Mouse (Mus musculus) hindbrain, embryonic 14.5 days (tissue): ENCODE data around the gene Fkbp5. TPM values are rescaled to one million over a fixed set of nuclear protein-coding genes. Genes with fewer than 3 reads are reported as not detected.

Experiments
- ATAC-seq: fragments of 200-750 bp; cut with Nextera tagmentation; 2 replicates; pipeline ENCODE4 v1.8.0; 2017; ENCODE audit warnings: moderate number of reproducible peaks, mild to moderate bottlenecking, moderate TSS enrichment, moderate library complexity; ENCODE audit not compliant: low FRiP score
- DNase-seq: peaks from one replicate; pipeline ENCODE4 v3.0.0-alpha.2; 2015; ENCODE audit warnings: low spot score
- H3K27ac ChIP-seq: fragments of 300-500 bp; sonication (generic); 2 replicates; pipeline ENCODE4 v1.5.1; 2014; ENCODE audit warnings: mild to moderate bottlenecking, moderate library complexity
- H3K27me3 ChIP-seq: fragments of 300-500 bp; sonication (generic); 2 replicates; pipeline ENCODE4 v1.6.1; 2014; ENCODE audit warnings: mild to moderate bottlenecking, low read length, mixed read lengths; ENCODE audit not compliant: control insufficient read depth, insufficient read depth
- H3K36me3 ChIP-seq: fragments of 300-500 bp; sonication (generic); replicated peaks from 2 replicates; pipeline ENCODE4 v1.6.1; 2014; ENCODE audit not compliant: control insufficient read depth, insufficient read depth
- H3K4me1 ChIP-seq: fragments of 300-500 bp; sonication (generic); replicated peaks from 2 replicates; pipeline ENCODE4 v1.6.1; 2014; ENCODE audit warnings: antibody characterized with exemption, low read length, mixed read lengths; ENCODE audit not compliant: control insufficient read depth, insufficient read depth
- H3K4me2 ChIP-seq: fragments of 300-500 bp; sonication (generic); replicated peaks from 2 replicates; pipeline ENCODE4 v1.6.1; 2014; ENCODE audit warnings: mild to moderate bottlenecking, moderate library complexity
- H3K4me3 ChIP-seq: fragments of 300-500 bp; sonication (generic); replicated peaks from 2 replicates; pipeline ENCODE4 v1.5.1; 2014; ENCODE audit warnings: mild to moderate bottlenecking, low read length
- H3K9ac ChIP-seq: fragments of 300-500 bp; sonication (generic); 2 replicates; pipeline ENCODE4 v1.6.1; 2014
- H3K9me3 ChIP-seq: fragments of 300-500 bp; sonication (generic); 2 replicates; pipeline ENCODE4 v1.6.1; 2016; ENCODE audit warnings: low read length; ENCODE audit not compliant: control insufficient read depth
- WGBS: fragments of 180-500 bp; shearing (Covaris S2); extraction: QIAGEN DNeasy Blood & Tissue Kit; methylation state at CpG from one replicate; pipeline ENCODE4 v1.1.7; 2014; 5-methylcytosine and 5-hydroxymethylcytosine counted together
- polyA plus RNA-seq: library from polyadenylated mRNA; unstranded; fragments of >200 nt; fragmentation: Nextera tagmentation; extraction: Ambion mirVana; gene quantifications from 2 replicates; pipeline ENCODE4 v1.2.1, GENCODE M21; 2014

Fkbp5 gene
- polyA plus RNA-seq, 1 experiment from 2014 or later, result 9.8 TPM

- H3K9ac ChIP-seq, result no peak overlapping the region
- H3K27me3 ChIP-seq, result no peaks in the 10 kb centered on the region
- 82% methylated on average over 6 of the region's 6 CpGs for WGBS
- no peaks in the 10 kb centered on the region for H3K4me1 ChIP-seq
- H3K4me2 ChIP-seq, result no peak overlapping the region
- H3K4me3 ChIP-seq, result no peak overlapping the region
- no peak overlapping the region for H3K27ac ChIP-seq
- no peak for ATAC-seq
- no peak for DNase-seq
- peaks cover 40% of the 10 kb centered on the region for H3K36me3 ChIP-seq
- H3K9me3 ChIP-seq, result no peaks in the 10 kb centered on the region
These were observed 78.8 kb downstream of the Fkbp5 start for GRCm38 (mm10) chr17:28438342-28439115.

GRCm38 (mm10) chr17:28437938-28438337, 79.4 kb downstream of the Fkbp5 start:
- DNase-seq, result no peak
- no peak for ATAC-seq
- no peak overlapping the region for H3K4me2 ChIP-seq
- WGBS, result 50% methylated on average over 2 of the region's 2 CpGs
- H3K4me3 ChIP-seq, result no peak overlapping the region
- no peaks in the 10 kb centered on the region for H3K27me3 ChIP-seq
- H3K27ac ChIP-seq, result no peak overlapping the region
- H3K9me3 ChIP-seq, result no peaks in the 10 kb centered on the region
- no peaks in the 10 kb centered on the region for H3K4me1 ChIP-seq
- H3K9ac ChIP-seq, result no peak overlapping the region
- H3K36me3 ChIP-seq, result peaks cover 42% of the 10 kb centered on the region

GRCm38 (mm10) chr17:28434921-28435485, 82.3 kb downstream of the Fkbp5 start:
- Histone ChIP-seq H3K36me3 (peaks cover 42% of the 10 kb centered on the region), H3K27ac (no peak overlapping the region), H3K4me3 (no peak overlapping the region), H3K9ac (no peak overlapping the region), H3K4me1 (no peaks in the 10 kb centered on the region), H3K4me2 (no peak overlapping the region), H3K9me3 (no peaks in the 10 kb centered on the region), H3K27me3 (no peaks in the 10 kb centered on the region)
- ATAC-seq (no peak), DNase-seq (no peak)
- WGBS, result 91% methylated on average over 5 of the region's 5 CpGs

GRCm38 (mm10) chr17:28433029-28433428, 84.3 kb downstream of the Fkbp5 start:
- Histone ChIP-seq H3K9me3 (no peaks in the 10 kb centered on the region), H3K4me1 (no peaks in the 10 kb centered on the region), H3K27ac (no peak overlapping the region), H3K9ac (no peak overlapping the region), H3K4me3 (no peak overlapping the region), H3K27me3 (no peaks in the 10 kb centered on the region), H3K36me3 (peaks cover 38% of the 10 kb centered on the region), H3K4me2 (no peak overlapping the region)
- 92% methylated on average over 6 of the region's 6 CpGs for WGBS
- no peak for DNase-seq
- ATAC-seq, result no peak

GRCm38 (mm10) chr17:28431931-28432335, 85.4 kb downstream of the Fkbp5 start:
- 93% methylated on average over 6 of the region's 6 CpGs for WGBS
- Histone ChIP-seq H3K27me3 (no peaks in the 10 kb centered on the region), H3K4me2 (no peak overlapping the region), H3K36me3 (peaks cover 37% of the 10 kb centered on the region; the same call in 1 of the 2 replicates), H3K27ac (no peak overlapping the region), H3K9ac (no peak overlapping the region), H3K4me3 (no peak overlapping the region), H3K9me3 (no peaks in the 10 kb centered on the region), H3K4me1 (no peaks in the 10 kb centered on the region)
- DNase-seq (no peak), ATAC-seq (no peak)

- Histone ChIP-seq H3K27ac (no peak overlapping the region), H3K4me1 (no peaks in the 10 kb centered on the region), H3K27me3 (no peaks in the 10 kb centered on the region), H3K4me3 (no peak overlapping the region), H3K9ac (no peak overlapping the region), H3K36me3 (peaks cover 32% of the 10 kb centered on the region; the same call in 1 of the 2 replicates), H3K9me3 (no peaks in the 10 kb centered on the region), H3K4me2 (no peak overlapping the region)
- ATAC-seq (no peak), DNase-seq (no peak)
- 75% methylated on average over 7 of the region's 7 CpGs for WGBS
These were observed 86.3 kb downstream of the Fkbp5 start for GRCm38 (mm10) chr17:28431038-28431437.

GRCm38 (mm10) chr17:28428474-28429258, 88.7 kb downstream of the Fkbp5 start:
- 85% methylated on average over 15 of the region's 15 CpGs for WGBS
- peaks cover 27% of the 10 kb centered on the region; the same call in 1 of the 2 replicates for H3K36me3 ChIP-seq
- ATAC-seq (no peak), DNase-seq (no peak)
- H3K9me3 ChIP-seq, result no peaks in the 10 kb centered on the region
- H3K27ac ChIP-seq, result no peak overlapping the region
- no peaks in the 10 kb centered on the region for H3K4me1 ChIP-seq
- H3K4me2 ChIP-seq, result no peak overlapping the region
- H3K4me3 ChIP-seq, result no peak overlapping the region
- H3K27me3 ChIP-seq, result no peaks in the 10 kb centered on the region
- H3K9ac ChIP-seq, result no peak overlapping the region

GRCm38 (mm10) chr17:28427666-28428065, 89.7 kb downstream of the Fkbp5 start:
- no peak overlapping the region for H3K27ac ChIP-seq
- DNase-seq (no peak), ATAC-seq (no peak)
- H3K4me1 ChIP-seq, result no peaks in the 10 kb centered on the region
- no peak overlapping the region for H3K4me2 ChIP-seq
- no peak overlapping the region for H3K4me3 ChIP-seq
- no peaks in the 10 kb centered on the region for H3K27me3 ChIP-seq
- H3K9ac ChIP-seq, result no peak overlapping the region
- H3K9me3 ChIP-seq, result no peaks in the 10 kb centered on the region
- WGBS, result 92% methylated on average over 6 of the region's 6 CpGs
- peaks cover 26% of the 10 kb centered on the region; the same call in 1 of the 2 replicates for H3K36me3 ChIP-seq

- no peak overlapping the region for H3K27ac ChIP-seq
- no peak overlapping the region for H3K9ac ChIP-seq
- no peak overlapping the region for H3K4me3 ChIP-seq
- H3K9me3 ChIP-seq, result no peaks in the 10 kb centered on the region
- DNase-seq, result no peak
- no peak for ATAC-seq
- H3K4me1 ChIP-seq, result no peaks in the 10 kb centered on the region
- H3K4me2 ChIP-seq, result no peak overlapping the region
- H3K36me3 ChIP-seq, result peaks cover 26% of the 10 kb centered on the region; the same call in 1 of the 2 replicates
- WGBS, result 77% methylated on average over 6 of the region's 6 CpGs
- no peaks in the 10 kb centered on the region for H3K27me3 ChIP-seq
These were observed 93.0 kb downstream of the Fkbp5 start for GRCm38 (mm10) chr17:28424373-28424772.
